Mouse (Mus musculus) brain, embryonic 14.5 days (tissue): Measurements from ENCODE around the gene Fam13c.

ENCODE experiments used
- CTCF ChIP-seq: fragments of 200-500 bp; IDR thresholded peaks from 2 replicates; pipeline ENCODE4 v1.5.1; 2012; ENCODE audit warnings: inconsistent platforms, mild to moderate bottlenecking, moderate library complexity, borderline replicate concordance; ENCODE audit not compliant: insufficient read depth, insufficient read length; ENCODE audit errors: extremely low read depth
- POLR2A ChIP-seq: fragments of 200-500 bp; IDR thresholded peaks from 2 replicates; pipeline ENCODE4 v1.6.1; 2012; ENCODE audit warnings: mild to moderate bottlenecking, inconsistent platforms, borderline replicate concordance; ENCODE audit not compliant: poor library complexity, insufficient read depth, insufficient read length, severe bottlenecking; ENCODE audit errors: extremely low read depth

- TF ChIP-seq CTCF, result 0 out of 2 replicates have a peak, but pooled peaks have one; percentile 1
- TF ChIP-seq POLR2A, result no peak
These were observed 158.3 kb downstream of the Fam13c start for GRCm38 (mm10) chr10:70598516-70599125.
